Mouse (Mus musculus) 3134 (cell line): ENCODE results near the gene Olfr463.
"Not testable (repeated sequence)": the region's sequence is repeated elsewhere in the genome, so short reads cannot be mapped to it uniquely, and the experiment has no call there.

Experiments used
- DNase-seq: peaks from one replicate; pipeline ENCODE4 v3.0.0-alpha.2; 2011; ENCODE audit warnings: low spot score; ENCODE audit not compliant: insufficient read length; ENCODE audit errors: extremely low read depth

Olfr463 gene

GRCm38 (mm10) chr11:87897287-87897686 is at the start of gene Olfr463:
Olfr463 (minus strand) TSS chr11:87897387.
- DNase-seq: no peak

- no peak for DNase-seq
These were observed 38.3 kb upstream of the Olfr463 start for GRCm38 (mm10) chr11:87935467-87935866.

- no peak for DNase-seq
These were observed 36.5 kb upstream of the Olfr463 start for GRCm38 (mm10) chr11:87933731-87934130.

GRCm38 (mm10) chr11:87930348-87930747 is 33.2 kb upstream of the Olfr463 start:
- DNase-seq: no peak

GRCm38 (mm10) chr11:87920966-87921365 is 23.8 kb upstream of the Olfr463 start, which contains the start of gene Olfr464:
Olfr464 (minus strand) TSS chr11:87920967.
- DNase-seq: no peak

- DNase-seq: no peak
These were observed 23.1 kb upstream of the Olfr463 start for GRCm38 (mm10) chr11:87920301-87920700.

- no peak for DNase-seq
These were observed 18.8 kb upstream of the Olfr463 start for GRCm38 (mm10) chr11:87916005-87916404.

GRCm38 (mm10) chr11:87904331-87904730 is 7.1 kb upstream of the Olfr463 start:
- no peak for DNase-seq

- no peak for DNase-seq
These were observed 5.0 kb downstream of the Olfr463 start, which contains the start of gene Olfr462 for GRCm38 (mm10) chr11:87892168-87892567. Olfr462 (minus strand) TSS chr11:87892268.

GRCm38 (mm10) chr11:87884856-87885255 is 12.3 kb downstream of the Olfr463 start:
- no peak for DNase-seq

GRCm38 (mm10) chr11:87883493-87883892 is 13.7 kb downstream of the Olfr463 start:
- DNase-seq: no peak

GRCm38 (mm10) chr11:87881714-87882113 is 15.5 kb downstream of the Olfr463 start:
- DNase-seq: no peak

GRCm38 (mm10) chr11:87879826-87880225 is 17.4 kb downstream of the Olfr463 start:
- no peak for DNase-seq

GRCm38 (mm10) chr11:87875436-87875835 is 21.8 kb downstream of the Olfr463 start, which contains the start of gene Epx:
Epx (minus strand) TSS chr11:87875536.
- DNase-seq: no peak

GRCm38 (mm10) chr11:87871766-87872165 is 25.4 kb downstream of the Olfr463 start:
- DNase-seq: no peak

- DNase-seq: no peak
These were observed 27.1 kb downstream of the Olfr463 start for GRCm38 (mm10) chr11:87870096-87870495.

GRCm38 (mm10) chr11:87866891-87867290 is 30.3 kb downstream of the Olfr463 start:
- not testable (repeated sequence) for DNase-seq

- no peak for DNase-seq
These were observed 34.4 kb downstream of the Olfr463 start for GRCm38 (mm10) chr11:87862805-87863204.

- DNase-seq: no peak
These were observed 36.8 kb downstream of the Olfr463 start for GRCm38 (mm10) chr11:87860426-87860825.

GRCm38 (mm10) chr11:87859273-87859672 is 37.9 kb downstream of the Olfr463 start:
- DNase-seq: no peak

GRCm38 (mm10) chr11:87854550-87854949 is 42.6 kb downstream of the Olfr463 start:
- no peak for DNase-seq

- DNase-seq: no peak
These were observed 43.6 kb downstream of the Olfr463 start for GRCm38 (mm10) chr11:87853597-87853954.
